Mouse (Mus musculus) midbrain, embryonic 11.5 days (tissue): ENCODE results near the gene Ptprcap. TPM values are rescaled to one million over a fixed set of nuclear protein-coding genes. Genes with fewer than 3 reads are reported as not detected.

ENCODE experiments used
- ATAC-seq: fragments of 200-750 bp; cut with Nextera tagmentation; 2 replicates; pipeline ENCODE4 v1.8.0; 2017; ENCODE audit warnings: moderate TSS enrichment, moderate library complexity; ENCODE audit not compliant: low FRiP score
- DNase-seq: peaks from one replicate; pipeline ENCODE4 v3.0.0; 2015; ENCODE audit warnings: low spot score; ENCODE audit errors: missing footprints
- H3K27ac ChIP-seq: fragments of 300-500 bp; sonication (generic); 2 replicates; pipeline ENCODE4 v1.5.1; 2014; ENCODE audit warnings: low read depth, low read length
- H3K27me3 ChIP-seq: fragments of 300-500 bp; sonication (generic); 2 replicates; pipeline ENCODE4 v1.6.1; 2014; ENCODE audit warnings: mild to moderate bottlenecking, low read length, moderate library complexity, mixed read lengths; ENCODE audit not compliant: control insufficient read depth, insufficient read depth
- H3K36me3 ChIP-seq: fragments of 300-500 bp; sonication (generic); 2 replicates; pipeline ENCODE4 v1.6.1; 2014; ENCODE audit warnings: mild to moderate bottlenecking, low read length, moderate library complexity, mixed read lengths; ENCODE audit not compliant: control insufficient read depth, insufficient read depth
- H3K4me1 ChIP-seq: fragments of 300-500 bp; sonication (generic); 2 replicates; pipeline ENCODE4 v1.6.1; 2014; ENCODE audit warnings: low read length; ENCODE audit not compliant: control insufficient read depth, insufficient read depth
- H3K4me2 ChIP-seq: fragments of 300-500 bp; sonication (generic); 2 replicates; pipeline ENCODE4 v1.6.1; 2014; ENCODE audit warnings: mild to moderate bottlenecking, moderate library complexity
- H3K4me3 ChIP-seq: fragments of 300-500 bp; sonication (generic); 2 replicates; pipeline ENCODE4 v1.5.1; 2014; ENCODE audit warnings: low read depth, low read length
- H3K9ac ChIP-seq: fragments of 300-500 bp; sonication (generic); 2 replicates; pipeline ENCODE4 v1.6.1; 2014; ENCODE audit warnings: low read length
- H3K9me3 ChIP-seq: fragments of 300-500 bp; sonication (generic); 2 replicates; pipeline ENCODE4 v1.6.1; 2016; ENCODE audit warnings: low read length; ENCODE audit not compliant: control insufficient read depth
- WGBS: fragments of 180-500 bp; shearing (Covaris S2); extraction: QIAGEN DNeasy Blood & Tissue Kit; methylation state at CpG from one replicate; pipeline ENCODE4 v1.1.7; 2014; 5-methylcytosine and 5-hydroxymethylcytosine counted together
- polyA plus RNA-seq: library from polyadenylated mRNA; unstranded; fragments of >200 nt; fragmentation: Nextera tagmentation; extraction: Ambion mirVana; gene quantifications from 2 replicates; pipeline ENCODE4 v1.2.1, GENCODE M21; 2014

The Ptprcap gene
- polyA plus RNA-seq, 1 experiment from 2014 or later: 0.75 TPM

DNA sequence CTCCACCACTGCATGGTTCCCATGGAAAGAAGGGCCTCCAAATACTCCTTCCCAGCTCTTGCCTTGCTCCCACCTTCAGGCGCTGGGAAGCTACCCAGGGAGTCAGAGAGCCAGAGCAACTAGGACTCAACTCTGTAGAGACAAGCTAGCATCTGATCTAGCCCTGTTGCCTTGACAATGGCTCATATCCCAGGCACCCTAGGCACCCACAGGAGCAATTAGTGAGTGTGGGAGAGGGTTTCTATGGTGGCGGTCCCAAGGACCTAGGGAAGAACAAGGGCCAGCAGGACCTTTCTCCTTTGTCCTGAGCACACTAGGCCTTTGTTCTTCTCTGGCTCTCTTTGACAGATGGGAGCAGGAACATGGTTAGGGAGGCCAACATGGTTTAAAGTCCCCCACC, 30.3 kb downstream of the Ptprcap start:
- H3K9ac ChIP-seq: no peak overlapping the region
- H3K4me2 ChIP-seq: no peak overlapping the region
- H3K4me3 ChIP-seq: no peak overlapping the region
- ATAC-seq (no peak), DNase-seq (no peak)
- no peaks in the 10 kb centered on the region for H3K9me3 ChIP-seq
- H3K27ac ChIP-seq: no peak overlapping the region
- H3K27me3 ChIP-seq: no peaks in the 10 kb centered on the region
- no peaks in the 10 kb centered on the region for H3K4me1 ChIP-seq
- no peaks in the 10 kb centered on the region for H3K36me3 ChIP-seq
- WGBS: 87% methylated on average over 2 of the region's 2 CpGs

- Histone ChIP-seq H3K9ac (no peak overlapping the region), H3K4me3 (no peak overlapping the region), H3K9me3 (no peaks in the 10 kb centered on the region), H3K4me2 (no peak overlapping the region), H3K4me1 (no peaks in the 10 kb centered on the region), H3K36me3 (no peaks in the 10 kb centered on the region), H3K27me3 (no peaks in the 10 kb centered on the region), H3K27ac (no peak overlapping the region)
- no peak for DNase-seq
- 66% methylated on average over 15 of the region's 15 CpGs for WGBS
- no peak for ATAC-seq
Observed at GRCm38 (mm10) chr19:4184976-4185975, 31.9 kb downstream of the Ptprcap start.

- Histone ChIP-seq H3K4me1 (peaks cover 2% of the 10 kb centered on the region; the same call in 1 of the 2 replicates), H3K9me3 (no peaks in the 10 kb centered on the region), H3K4me3 (no peak overlapping the region), H3K27ac (no peak overlapping the region), H3K9ac (no peak overlapping the region), H3K4me2 (no peak overlapping the region), H3K27me3 (no peaks in the 10 kb centered on the region), H3K36me3 (no peaks in the 10 kb centered on the region)
- no peak for ATAC-seq
- WGBS: 80% methylated on average over 3 of the region's 3 CpGs
- DNase-seq: no peak
Observed at GRCm38 (mm10) chr19:4187303-4187702, 33.9 kb downstream of the Ptprcap start.

GRCm38 (mm10) chr19:4189051-4189620, 35.7 kb downstream of the Ptprcap start:
- no peak for ATAC-seq
- no peak overlapping the region for H3K4me3 ChIP-seq
- no peak overlapping the region for H3K4me2 ChIP-seq
- 85% methylated on average over 12 of the region's 12 CpGs for whole genome bisulfite sequencing
- H3K27ac ChIP-seq: no peak overlapping the region
- H3K36me3 ChIP-seq: peaks cover 2% of the 10 kb centered on the region; the same call in 1 of the 2 replicates
- H3K27me3 ChIP-seq: no peaks in the 10 kb centered on the region
- peaks cover 12% of the 10 kb centered on the region for H3K4me1 ChIP-seq
- H3K9me3 ChIP-seq: no peaks in the 10 kb centered on the region
- H3K9ac ChIP-seq: no peak overlapping the region
- no peak for DNase-seq

DNA sequence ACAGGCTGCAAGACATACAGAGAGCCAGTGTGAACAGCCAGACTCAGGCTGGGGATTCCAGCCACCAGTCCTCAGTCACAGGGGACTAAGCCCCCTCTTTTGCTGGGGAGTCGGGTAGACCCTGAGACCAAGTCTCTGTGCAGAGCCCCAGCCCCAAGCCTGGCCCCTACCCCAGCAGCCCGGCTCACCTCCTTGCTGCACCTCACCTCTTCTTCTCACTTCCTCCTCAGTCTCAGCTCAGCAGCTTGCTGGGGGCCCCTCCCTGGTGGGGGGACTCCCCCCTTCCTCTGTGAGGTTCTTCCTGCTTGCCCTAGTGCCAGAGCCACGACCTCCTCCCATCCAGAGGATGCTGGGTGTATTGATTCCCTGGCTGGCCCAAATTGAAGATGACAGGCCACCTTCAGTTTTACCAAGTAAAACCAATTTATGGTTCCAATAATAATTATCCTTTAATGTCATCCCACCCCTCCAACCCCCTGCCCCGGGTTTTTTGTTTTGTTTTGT, 37.5 kb downstream of the Ptprcap start, which contains the start of gene Tbc1d10c:
Gene Tbc1d10c (minus strand): TSS at position 454 of the 504 bp plus-strand sequence.
- no peaks in the 10 kb centered on the region for H3K27me3 ChIP-seq
- ATAC-seq: no peak
- WGBS: 65% methylated on average over 4 of the region's 4 CpGs

DNA sequence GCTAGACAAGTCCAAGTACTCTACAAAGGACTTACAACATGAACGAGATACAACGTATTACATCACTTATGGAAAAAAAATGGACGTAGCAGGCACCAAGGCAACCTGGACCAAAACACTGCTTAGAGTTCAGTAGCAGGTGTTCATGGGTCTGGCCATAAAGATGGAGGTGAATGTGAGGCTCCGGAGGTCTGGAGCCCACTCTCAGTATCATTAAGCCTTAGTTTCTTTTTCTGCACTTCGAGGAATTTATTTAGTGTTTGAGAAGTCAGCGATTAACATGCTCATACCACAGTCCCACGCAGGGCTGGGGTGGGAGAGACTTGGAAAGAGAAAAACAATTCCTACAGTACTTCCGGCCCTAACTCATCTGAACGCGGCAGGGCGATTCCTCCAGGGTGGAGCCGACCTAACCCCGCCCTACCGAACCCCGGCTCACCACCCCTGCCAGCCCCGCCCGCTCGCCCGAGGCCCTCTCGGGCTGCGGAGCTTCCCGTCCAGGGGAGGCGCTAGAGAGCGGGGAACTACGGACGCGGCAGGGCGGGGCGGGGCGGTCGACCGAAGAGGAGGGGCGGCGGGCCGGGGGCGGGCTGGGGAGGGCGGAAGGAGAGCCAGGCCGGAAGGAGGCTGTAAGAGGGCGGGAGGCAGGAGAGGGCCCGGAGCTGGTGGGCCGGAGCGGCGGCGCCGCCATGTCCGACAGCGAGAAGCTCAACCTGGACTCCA, 38.3 kb downstream of the Ptprcap start, which contains the start of gene Ppp1ca:
Gene Ppp1ca (plus strand): TSS at position 538 of the 723 bp plus-strand sequence.
- peak within 1 kb of the TSS; percentile 68 for H3K27ac ChIP-seq
- H3K36me3 ChIP-seq: peaks cover 17% of the 10 kb centered on the region
- WGBS: 8% methylated on average over 41 of the region's 47 CpGs
- no peaks in the 10 kb centered on the region for H3K9me3 ChIP-seq
- peaks cover 12% of the 10 kb centered on the region for H3K4me1 ChIP-seq
- peak; percentile 99 for DNase-seq
- peak within 1 kb of the TSS; percentile 91 for H3K4me2 ChIP-seq
- no peaks in the 10 kb centered on the region for H3K27me3 ChIP-seq
- H3K4me3 ChIP-seq: peak within 1 kb of the TSS; percentile 97
- peak within 1 kb of the TSS; percentile 98 for H3K9ac ChIP-seq
- ATAC-seq: peak; percentile 93

More for the DNA sequence above, 37.5 kb downstream of the Ptprcap start, which contains the start of gene Tbc1d10c:
- peaks cover 11% of the 10 kb centered on the region for H3K36me3 ChIP-seq
- peak within 1 kb of the TSS; percentile 97 for H3K4me3 ChIP-seq
- H3K4me2 ChIP-seq: peak within 1 kb of the TSS; percentile 91
- H3K9ac ChIP-seq: peak within 1 kb of the TSS; percentile 98
- no peaks in the 10 kb centered on the region for H3K9me3 ChIP-seq
- H3K27ac ChIP-seq: peak within 1 kb of the TSS; percentile 68
- H3K4me1 ChIP-seq: peaks cover 12% of the 10 kb centered on the region
- DNase-seq: no peak

GRCm38 (mm10) chr19:4192251-4192985, 39.0 kb downstream of the Ptprcap start:
- Histone ChIP-seq H3K9me3 (no peaks in the 10 kb centered on the region), H3K36me3 (peaks cover 21% of the 10 kb centered on the region), H3K4me1 (peaks cover 12% of the 10 kb centered on the region), H3K27me3 (no peaks in the 10 kb centered on the region), H3K4me3 (peak overlapping the region; percentile 97), H3K9ac (peak overlapping the region; percentile 98), H3K4me2 (peak overlapping the region; percentile 91), H3K27ac (peak overlapping the region; percentile 68)
- ATAC-seq: peak; percentile 31
- WGBS: 1% methylated on average over 44 of the region's 52 CpGs
- DNase-seq: peak; percentile 94

DNA sequence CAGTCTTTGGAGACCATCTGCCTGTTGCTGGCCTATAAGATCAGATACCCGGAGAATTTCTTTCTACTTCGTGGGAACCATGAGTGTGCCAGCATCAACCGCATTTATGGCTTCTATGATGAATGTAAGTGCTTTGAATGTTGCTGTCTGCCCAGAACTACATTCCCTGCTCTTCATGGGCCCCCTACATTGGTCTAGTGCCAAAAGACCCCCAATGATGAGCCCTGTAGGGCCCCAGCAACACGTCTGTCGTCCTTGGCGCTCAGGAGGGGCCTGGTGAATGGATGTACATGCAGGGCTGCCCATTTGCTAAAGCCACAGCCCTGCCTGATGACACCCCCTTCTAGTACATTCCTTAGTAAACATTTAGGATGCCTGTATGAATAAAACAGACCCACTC, 39.7 kb downstream of the Ptprcap start:
- peaks cover 12% of the 10 kb centered on the region for H3K4me1 ChIP-seq
- H3K27ac ChIP-seq: no peak overlapping the region

More for the DNA sequence above, 39.7 kb downstream of the Ptprcap start:
- Histone ChIP-seq H3K4me2 (peak overlapping the region; percentile 91), H3K9me3 (no peaks in the 10 kb centered on the region), H3K27me3 (no peaks in the 10 kb centered on the region), H3K4me3 (peak overlapping the region; percentile 97), H3K9ac (peak overlapping the region; percentile 98), H3K36me3 (peaks cover 21% of the 10 kb centered on the region)
- no peak for ATAC-seq
- WGBS: 71% methylated on average over 6 of the region's 6 CpGs
- no peak for DNase-seq
